Mouse (Mus musculus): ENCODE data around the gene Hoxa5. TPM values are rescaled to one million over a fixed set of nuclear protein-coding genes. Genes with fewer than 3 reads are reported as not detected.

Gene Hoxa5
- polyA plus RNA-seq, 1 experiment from 2014 or later, result 14.8 TPM

DNA sequence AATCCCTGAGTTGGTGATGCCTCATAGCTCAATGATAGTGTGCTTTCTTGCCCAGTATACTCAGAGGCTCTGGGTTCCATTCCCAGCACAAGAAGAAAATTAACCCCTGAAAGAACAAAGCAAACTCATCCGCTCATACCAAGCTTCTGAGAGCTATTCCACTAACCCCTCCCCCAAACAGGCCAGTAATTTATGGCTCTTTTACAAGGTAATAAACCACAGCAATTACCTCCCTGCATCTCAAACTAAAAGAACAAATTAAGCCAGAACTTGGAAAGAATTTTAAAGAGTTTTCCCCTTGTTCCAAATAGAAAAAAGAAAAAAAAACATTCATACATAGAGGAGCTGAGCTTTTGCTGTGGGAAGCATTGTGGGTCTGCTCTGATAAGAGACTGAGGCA, 21.6 kb downstream of the Hoxa5 start:
- no peak overlapping the region for H3K9ac ChIP-seq (ENCODE audit: low read depth, low read length)
- H3K4me2 ChIP-seq (replicated peaks; ENCODE audit: low read depth), result 0 out of 2 replicates have a peak overlapping the region, but pooled peaks have one; percentile 51
- H3K27ac ChIP-seq (ENCODE audit: low read depth, low read length), result no peak overlapping the region
- H3K4me1 ChIP-seq (replicated peaks; ENCODE audit: control insufficient read depth, insufficient read depth, low read length), result 0 out of 2 replicates have a peak, but pooled peaks cover 3% of the 10 kb centered on the region
- H3K27me3 ChIP-seq (replicated peaks; ENCODE audit: control insufficient read depth, insufficient read depth, low read length), result peaks cover 11% of the 10 kb centered on the region; the same call in 1 of the 2 replicates
- 15% methylated on average over 1 of the region's 1 CpGs for WGBS
- TF ChIP-seq CTCF (IDR thresholded peaks at IDR 0.05; ENCODE audit: low read depth), result no peak
- no peak for ATAC-seq
- H3K36me3 ChIP-seq (ENCODE audit: control insufficient read depth, insufficient read depth), result no peaks in the 10 kb centered on the region
- 0 out of 2 replicates have a peak overlapping the region, but pooled peaks have one; percentile 13 for H3K4me3 ChIP-seq (ENCODE audit: low read depth, low read length)
- H3K9me3 ChIP-seq (ENCODE audit: control insufficient read depth), result no peaks in the 10 kb centered on the region

- H3K27ac ChIP-seq (ENCODE audit: low read depth, low read length), result no peak overlapping the region
- H3K4me2 ChIP-seq (replicated peaks; ENCODE audit: low read depth), result no peak overlapping the region
- peaks cover 16% of the 10 kb centered on the region; the same call in 1 of the 2 replicates for H3K27me3 ChIP-seq (replicated peaks; ENCODE audit: control insufficient read depth, insufficient read depth, low read length)
- WGBS, result 36% methylated on average over 2 of the region's 2 CpGs
- H3K4me3 ChIP-seq (ENCODE audit: low read depth, low read length), result no peak overlapping the region
- H3K9me3 ChIP-seq (ENCODE audit: control insufficient read depth), result no peaks in the 10 kb centered on the region
- TF ChIP-seq CTCF (IDR thresholded peaks at IDR 0.05; ENCODE audit: low read depth), result no peak
- H3K4me1 ChIP-seq (replicated peaks; ENCODE audit: control insufficient read depth, insufficient read depth, low read length), result 0 out of 2 replicates have a peak, but pooled peaks cover 3% of the 10 kb centered on the region
- no peak for ATAC-seq
- no peaks in the 10 kb centered on the region for H3K36me3 ChIP-seq (ENCODE audit: control insufficient read depth, insufficient read depth)
- no peak overlapping the region for H3K9ac ChIP-seq (ENCODE audit: low read depth, low read length)
Observed at GRCm38 (mm10) chr6:52182030-52182429, 22.4 kb downstream of the Hoxa5 start.

GRCm38 (mm10) chr6:52180726-52181125, 23.7 kb downstream of the Hoxa5 start:
- TF ChIP-seq CTCF (IDR thresholded peaks at IDR 0.05; ENCODE audit: low read depth), result no peak
- no peaks in the 10 kb centered on the region for H3K36me3 ChIP-seq (ENCODE audit: control insufficient read depth, insufficient read depth)
- peak overlapping the region; percentile 76 for H3K4me2 ChIP-seq (replicated peaks; ENCODE audit: low read depth)
- peaks cover 12% of the 10 kb centered on the region; the same call in 1 of the 2 replicates for H3K27me3 ChIP-seq (replicated peaks; ENCODE audit: control insufficient read depth, insufficient read depth, low read length)
- no peak overlapping the region for H3K9ac ChIP-seq (ENCODE audit: low read depth, low read length)
- 0 out of 2 replicates have a peak, but pooled peaks cover 3% of the 10 kb centered on the region for H3K4me1 ChIP-seq (replicated peaks; ENCODE audit: control insufficient read depth, insufficient read depth, low read length)
- peak overlapping the region; percentile 61; the same call in 1 of the 2 replicates for H3K4me3 ChIP-seq (ENCODE audit: low read depth, low read length)
- 0 out of 2 replicates have a peak overlapping the region, but pooled peaks have one; percentile 58 for H3K27ac ChIP-seq (ENCODE audit: low read depth, low read length)
- H3K9me3 ChIP-seq (ENCODE audit: control insufficient read depth), result no peaks in the 10 kb centered on the region
- ATAC-seq, result no peak
- WGBS, result 58% methylated on average over 3 of the region's 3 CpGs

GRCm38 (mm10) chr6:52180213-52180710, 24.1 kb downstream of the Hoxa5 start:
- Histone ChIP-seq H3K4me3 (ENCODE audit: low read depth, low read length) (peak overlapping the region; percentile 61), H3K36me3 (ENCODE audit: control insufficient read depth, insufficient read depth) (no peaks in the 10 kb centered on the region), H3K9me3 (ENCODE audit: control insufficient read depth) (no peaks in the 10 kb centered on the region), H3K4me2 (replicated peaks; ENCODE audit: low read depth) (peak overlapping the region; percentile 76), H3K27ac (ENCODE audit: low read depth, low read length) (peak overlapping the region; percentile 58; the same call in 1 of the 2 replicates), H3K9ac (ENCODE audit: low read depth, low read length) (peak overlapping the region; percentile 61; the same call in 1 of the 2 replicates), H3K4me1 (replicated peaks; ENCODE audit: control insufficient read depth, insufficient read depth, low read length) (0 out of 2 replicates have a peak, but pooled peaks cover 3% of the 10 kb centered on the region), H3K27me3 (replicated peaks; ENCODE audit: control insufficient read depth, insufficient read depth, low read length) (peaks cover 12% of the 10 kb centered on the region; the same call in 1 of the 2 replicates)
- no peak for ATAC-seq
- 54% methylated on average over 11 of the region's 11 CpGs for WGBS
- no peak for TF ChIP-seq CTCF (IDR thresholded peaks at IDR 0.05; ENCODE audit: low read depth)

- no peaks in the 10 kb centered on the region for H3K36me3 ChIP-seq (ENCODE audit: control insufficient read depth, insufficient read depth)
- peak overlapping the region; percentile 58 for H3K27ac ChIP-seq (ENCODE audit: low read depth, low read length)
- H3K4me2 ChIP-seq (replicated peaks; ENCODE audit: low read depth), result peak overlapping the region; percentile 76
- H3K4me3 ChIP-seq (ENCODE audit: low read depth, low read length), result peak overlapping the region; percentile 61
- ATAC-seq, result no peak
- H3K9ac ChIP-seq (ENCODE audit: low read depth, low read length), result peak overlapping the region; percentile 61; the same call in 1 of the 2 replicates
- H3K9me3 ChIP-seq (ENCODE audit: control insufficient read depth), result no peaks in the 10 kb centered on the region
- TF ChIP-seq CTCF (IDR thresholded peaks at IDR 0.05; ENCODE audit: low read depth), result no peak
- WGBS, result 43% methylated on average over 10 of the region's 10 CpGs
- 0 out of 2 replicates have a peak, but pooled peaks cover 3% of the 10 kb centered on the region for H3K4me1 ChIP-seq (replicated peaks; ENCODE audit: control insufficient read depth, insufficient read depth, low read length)
- peaks cover 15% of the 10 kb centered on the region; the same call in 1 of the 2 replicates for H3K27me3 ChIP-seq (replicated peaks; ENCODE audit: control insufficient read depth, insufficient read depth, low read length)
Observed at GRCm38 (mm10) chr6:52179690-52180089, 24.7 kb downstream of the Hoxa5 start.

- H3K9ac ChIP-seq (ENCODE audit: low read depth, low read length), result peak overlapping the region; percentile 61
- H3K4me1 ChIP-seq (replicated peaks; ENCODE audit: control insufficient read depth, insufficient read depth, low read length), result no peaks in the 10 kb centered on the region
- H3K36me3 ChIP-seq (ENCODE audit: control insufficient read depth, insufficient read depth), result no peaks in the 10 kb centered on the region
- H3K27ac ChIP-seq (ENCODE audit: low read depth, low read length), result peak overlapping the region; percentile 58
- H3K4me2 ChIP-seq (replicated peaks; ENCODE audit: low read depth), result peak overlapping the region; percentile 76
- 49% methylated on average over 4 of the region's 4 CpGs for WGBS
- peaks cover 15% of the 10 kb centered on the region; the same call in 1 of the 2 replicates for H3K27me3 ChIP-seq (replicated peaks; ENCODE audit: control insufficient read depth, insufficient read depth, low read length)
- no peak for TF ChIP-seq CTCF (IDR thresholded peaks at IDR 0.05; ENCODE audit: low read depth)
- no peaks in the 10 kb centered on the region for H3K9me3 ChIP-seq (ENCODE audit: control insufficient read depth)
- ATAC-seq, result no peak
- H3K4me3 ChIP-seq (ENCODE audit: low read depth, low read length), result peak overlapping the region; percentile 61
Observed at GRCm38 (mm10) chr6:52178918-52179665, 25.3 kb downstream of the Hoxa5 start.

Data from intestine, postnatal 0 days (tissue).